Mouse (Mus musculus): ENCODE results near the gene Abcg5. TPM values are rescaled to one million over a fixed set of nuclear protein-coding genes. Genes with fewer than 3 reads are reported as not detected.

The Abcg5 gene
- total RNA-seq, 1 experiment from 2014 or later, result not detected

DNA sequence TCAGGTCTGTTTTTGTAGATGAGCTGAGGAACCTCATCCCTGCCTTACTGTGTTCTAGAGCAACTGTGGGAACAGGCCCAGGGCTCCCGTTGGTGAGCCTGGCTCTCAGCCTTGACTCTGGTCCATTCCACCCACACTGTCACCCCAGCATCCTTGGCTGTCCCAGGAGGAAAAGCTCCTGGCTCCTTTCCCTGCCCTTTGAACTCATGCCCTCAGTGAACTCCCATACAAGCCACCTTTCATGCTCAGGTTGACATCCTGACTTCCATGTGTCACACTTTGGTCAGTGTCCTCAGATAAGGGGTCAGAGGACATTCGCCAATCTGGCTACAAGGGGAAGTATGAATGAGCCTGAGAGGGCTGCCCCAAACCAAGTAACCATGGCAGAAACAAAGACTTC, 10.9 kb upstream of the Abcg5 start:
- ATAC-seq (replicated peaks in 1 of 2; ENCODE audit: insufficient read depth in 1 of 2, low FRiP score in 2 of 2, low TSS enrichment in 1 of 2, low read depth in 1 of 2, poor library complexity in 2 of 2, severe bottlenecking in 2 of 2), result no peak

DNA sequence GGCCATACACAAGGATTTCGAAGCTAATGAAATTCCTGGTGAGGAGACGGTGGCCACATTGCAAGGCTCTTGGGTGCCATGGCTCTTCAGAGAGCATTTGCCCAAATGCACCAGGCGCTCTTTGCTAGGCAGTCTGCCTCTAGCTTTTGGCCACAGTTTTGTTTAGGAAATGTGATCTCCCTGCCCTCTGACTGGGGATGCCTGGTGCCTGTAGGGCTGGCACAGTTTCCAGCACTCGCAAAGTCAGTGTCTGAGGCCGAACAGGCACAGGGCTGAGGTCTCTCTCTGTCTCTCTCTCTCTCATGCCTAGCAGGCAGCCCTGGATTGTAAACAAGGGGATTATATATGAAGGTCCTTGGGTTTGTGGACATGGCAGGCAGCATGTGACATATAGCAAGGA, 7.3 kb upstream of the Abcg5 start:
- no peak for ATAC-seq (replicated peaks in 1 of 2; ENCODE audit: insufficient read depth in 1 of 2, low FRiP score in 2 of 2, low TSS enrichment in 1 of 2, low read depth in 1 of 2, poor library complexity in 2 of 2, severe bottlenecking in 2 of 2)

DNA sequence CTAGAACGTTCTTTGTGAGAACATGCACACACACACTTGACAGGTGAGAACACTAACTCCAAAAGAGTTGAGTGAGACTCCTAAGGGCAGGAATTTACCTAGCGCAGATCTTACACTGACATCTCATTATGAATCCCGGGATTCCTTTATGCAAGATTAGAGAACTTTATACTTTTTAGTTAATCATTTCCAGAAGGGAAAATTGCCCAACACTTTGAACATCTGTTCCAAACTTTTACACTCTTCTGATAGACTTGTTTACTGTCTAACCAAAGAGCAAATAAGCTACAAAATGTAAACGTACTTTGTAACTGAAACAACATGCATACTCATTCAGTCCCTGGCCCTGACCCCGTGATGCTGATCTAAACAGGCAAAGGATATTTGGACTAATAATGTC, 6.5 kb upstream of the Abcg5 start:
- ATAC-seq (replicated peaks in 1 of 2; ENCODE audit: insufficient read depth in 1 of 2, low FRiP score in 2 of 2, low TSS enrichment in 1 of 2, low read depth in 1 of 2, poor library complexity in 2 of 2, severe bottlenecking in 2 of 2), result no peak

DNA sequence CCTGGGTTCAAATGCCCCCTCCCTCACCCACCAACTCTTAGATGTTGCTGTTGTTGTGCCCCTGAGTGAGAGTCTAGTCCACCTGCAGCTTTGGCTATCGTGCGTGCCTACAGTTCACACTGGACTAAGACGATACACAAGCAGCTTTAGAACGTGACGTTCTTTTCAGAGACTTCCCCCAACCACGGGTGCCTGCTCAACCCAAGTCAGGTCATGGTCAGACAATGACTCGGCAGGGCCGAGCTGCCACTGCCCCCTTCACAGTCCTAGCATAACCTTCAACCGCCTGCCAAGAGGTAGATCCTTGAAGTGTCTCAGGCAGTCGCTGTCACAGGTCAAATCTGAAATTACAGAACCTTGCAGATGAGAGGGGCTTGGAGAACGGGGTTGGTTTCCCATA, 6.0 kb upstream of the Abcg5 start:
- no peak for ATAC-seq (replicated peaks in 1 of 2; ENCODE audit: insufficient read depth in 1 of 2, low FRiP score in 2 of 2, low TSS enrichment in 1 of 2, low read depth in 1 of 2, poor library complexity in 2 of 2, severe bottlenecking in 2 of 2)

DNA sequence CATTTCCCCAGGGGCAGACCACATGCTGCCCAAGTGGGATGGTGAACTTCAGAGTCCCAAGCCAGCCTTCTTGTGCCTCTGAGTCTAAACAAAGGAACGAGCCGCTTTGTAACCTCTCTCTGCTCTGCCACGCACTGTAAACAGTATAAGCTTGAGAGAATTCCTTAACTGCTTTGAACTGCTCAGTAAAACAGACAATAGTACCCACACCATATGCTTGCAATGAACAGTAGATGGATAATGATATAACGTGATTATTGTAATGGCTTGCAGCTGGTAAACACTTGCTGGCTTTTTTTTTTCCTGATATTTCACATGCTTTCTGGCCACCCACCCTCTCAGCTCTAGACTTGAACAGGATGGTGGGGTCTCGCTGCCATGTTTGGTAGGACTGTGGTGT, 5.2 kb upstream of the Abcg5 start:
- no peak for ATAC-seq (replicated peaks in 1 of 2; ENCODE audit: insufficient read depth in 1 of 2, low FRiP score in 2 of 2, low TSS enrichment in 1 of 2, low read depth in 1 of 2, poor library complexity in 2 of 2, severe bottlenecking in 2 of 2)

DNA sequence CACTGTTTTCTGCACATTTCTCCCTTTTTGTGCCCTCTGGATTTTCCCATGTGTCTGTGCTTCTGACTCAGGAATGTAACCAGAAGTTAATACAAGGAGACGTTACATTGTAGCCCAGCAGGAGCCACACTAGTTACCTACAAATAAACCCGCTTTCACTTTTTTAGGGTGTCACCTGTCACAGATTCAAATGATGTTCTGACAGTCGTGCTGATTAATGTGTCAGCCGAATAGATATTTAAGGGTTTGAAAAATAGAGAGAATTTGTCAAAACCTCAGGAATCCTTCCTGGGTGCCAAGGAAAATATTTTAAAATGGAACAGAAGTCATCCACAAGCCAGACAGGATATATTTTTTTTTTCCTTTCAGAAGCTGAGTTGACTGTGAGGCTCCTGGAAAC, 2.5 kb upstream of the Abcg5 start:
- no peak for ATAC-seq (replicated peaks in 1 of 2; ENCODE audit: insufficient read depth in 1 of 2, low FRiP score in 2 of 2, low TSS enrichment in 1 of 2, low read depth in 1 of 2, poor library complexity in 2 of 2, severe bottlenecking in 2 of 2)

DNA sequence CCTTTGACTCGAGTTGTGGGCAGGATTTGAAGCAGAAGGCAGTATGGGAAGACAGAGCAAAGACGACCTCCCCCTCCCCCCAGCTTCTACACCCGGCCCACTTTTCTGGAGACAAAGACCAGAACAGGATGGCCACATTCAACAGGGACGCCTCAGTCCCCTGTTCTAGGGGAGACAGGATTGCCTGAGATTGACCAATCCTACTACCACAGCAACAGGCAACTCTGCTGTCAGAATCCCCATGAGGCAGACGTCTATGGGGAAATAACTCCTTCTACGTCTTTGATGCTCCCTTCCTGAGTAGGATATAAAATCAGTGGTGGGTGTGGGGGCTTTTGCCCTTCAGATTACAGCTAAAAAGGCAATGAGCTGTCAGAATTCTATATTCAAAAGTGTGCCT, 1.5 kb upstream of the Abcg5 start:
- no peak for ATAC-seq (replicated peaks in 1 of 2; ENCODE audit: insufficient read depth in 1 of 2, low FRiP score in 2 of 2, low TSS enrichment in 1 of 2, low read depth in 1 of 2, poor library complexity in 2 of 2, severe bottlenecking in 2 of 2)

DNA sequence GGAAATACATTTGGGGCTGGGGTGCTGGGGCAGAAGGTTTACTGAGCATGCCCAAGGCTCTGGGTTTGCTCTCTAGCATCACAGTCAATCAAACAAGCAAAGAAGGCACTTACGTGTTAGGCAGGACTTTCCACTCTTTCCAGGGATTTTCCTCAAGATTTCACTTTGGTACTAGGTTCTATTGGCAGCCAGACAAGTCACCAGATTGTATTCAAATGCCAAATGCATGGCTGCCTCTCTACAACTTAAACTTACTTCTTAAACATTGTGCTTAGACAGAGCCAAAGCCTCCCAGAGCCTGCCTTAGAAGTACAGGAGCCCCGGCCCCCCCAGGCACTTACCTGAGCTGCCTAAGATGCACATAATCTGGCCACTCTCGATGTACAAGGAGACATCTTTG, 1.1 kb downstream of the Abcg5 start:
- ATAC-seq (replicated peaks in 1 of 2; ENCODE audit: insufficient read depth in 1 of 2, low FRiP score in 2 of 2, low TSS enrichment in 1 of 2, low read depth in 1 of 2, poor library complexity in 2 of 2, severe bottlenecking in 2 of 2), result no peak

DNA sequence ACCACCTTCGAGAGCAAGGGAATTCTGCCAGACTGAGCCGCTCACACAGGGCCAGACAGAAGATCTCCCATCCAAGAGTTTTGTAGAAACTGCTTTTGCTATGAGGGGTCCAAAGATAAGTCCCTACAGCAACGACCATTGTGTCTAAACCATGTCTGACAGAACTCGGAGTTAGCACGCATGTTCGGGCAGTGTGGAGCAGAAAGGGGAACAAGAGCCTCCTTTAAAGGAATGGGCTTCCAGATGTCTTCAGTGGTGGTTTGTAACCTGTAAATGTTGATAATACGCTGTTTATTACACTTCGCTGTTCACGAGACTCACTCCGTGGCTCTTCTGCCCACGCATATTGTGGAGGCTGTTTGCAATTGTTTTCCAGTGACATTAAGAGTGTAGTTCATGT, 5.2 kb downstream of the Abcg5 start:
- peak in 1 of 2 experiments; percentile 20; a peak in 1 of 4 replicates for ATAC-seq (replicated peaks in 1 of 2; ENCODE audit: insufficient read depth in 1 of 2, low FRiP score in 2 of 2, low TSS enrichment in 1 of 2, low read depth in 1 of 2, poor library complexity in 2 of 2, severe bottlenecking in 2 of 2)

DNA sequence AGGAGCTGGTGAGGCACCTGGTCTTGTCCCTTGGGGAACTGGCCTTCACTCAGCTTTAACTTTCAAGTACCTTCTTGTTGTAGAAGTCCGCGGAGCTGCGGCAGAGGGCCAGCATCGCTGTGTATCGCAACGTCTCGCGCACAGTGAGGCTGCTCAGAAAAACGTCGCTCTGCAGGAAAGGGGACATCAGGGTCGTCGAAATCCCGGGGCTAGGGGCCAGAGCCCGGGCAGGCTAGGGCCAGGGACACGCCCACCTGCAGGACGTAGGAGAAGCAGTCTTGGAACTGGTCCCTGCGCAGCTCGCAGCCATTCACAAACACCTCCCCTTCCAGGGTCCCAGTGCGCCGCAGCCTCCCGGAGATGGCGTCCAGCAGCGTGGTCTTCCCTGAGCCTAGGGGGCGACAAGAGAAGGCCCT, 6.9 kb downstream of the Abcg5 start, which contains the start of gene Abcg8:
Gene Abcg8, plus strand, starts transcription at position 352 of the 416 bp plus-strand sequence.
- peak in 1 of 2 experiments; percentile 26; a peak in 1 of 4 replicates for ATAC-seq (replicated peaks in 1 of 2; ENCODE audit: insufficient read depth in 1 of 2, low FRiP score in 2 of 2, low TSS enrichment in 1 of 2, low read depth in 1 of 2, poor library complexity in 2 of 2, severe bottlenecking in 2 of 2)

DNA sequence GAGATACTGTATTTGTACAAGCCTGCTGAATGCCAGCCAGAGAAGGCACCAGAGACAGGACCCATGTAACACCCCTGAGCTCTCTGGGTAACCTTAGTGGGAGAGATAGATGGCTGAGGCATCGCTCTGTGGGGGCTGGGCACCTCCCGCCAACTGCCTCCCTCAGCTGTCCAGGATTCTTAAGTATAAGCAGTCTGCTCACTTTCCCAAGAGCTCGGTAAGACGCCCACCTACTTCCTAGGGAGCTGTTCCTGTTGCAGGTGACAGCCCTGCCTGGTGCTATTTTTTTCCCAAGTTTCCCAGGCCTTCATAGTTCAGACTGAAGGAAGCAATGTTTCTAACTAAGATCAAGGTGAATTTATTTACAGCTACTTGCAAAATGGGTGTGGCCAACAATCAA, 7.6 kb downstream of the Abcg5 start:
- ATAC-seq (replicated peaks in 1 of 2; ENCODE audit: insufficient read depth in 1 of 2, low FRiP score in 2 of 2, low TSS enrichment in 1 of 2, low read depth in 1 of 2, poor library complexity in 2 of 2, severe bottlenecking in 2 of 2), result no peak

DNA sequence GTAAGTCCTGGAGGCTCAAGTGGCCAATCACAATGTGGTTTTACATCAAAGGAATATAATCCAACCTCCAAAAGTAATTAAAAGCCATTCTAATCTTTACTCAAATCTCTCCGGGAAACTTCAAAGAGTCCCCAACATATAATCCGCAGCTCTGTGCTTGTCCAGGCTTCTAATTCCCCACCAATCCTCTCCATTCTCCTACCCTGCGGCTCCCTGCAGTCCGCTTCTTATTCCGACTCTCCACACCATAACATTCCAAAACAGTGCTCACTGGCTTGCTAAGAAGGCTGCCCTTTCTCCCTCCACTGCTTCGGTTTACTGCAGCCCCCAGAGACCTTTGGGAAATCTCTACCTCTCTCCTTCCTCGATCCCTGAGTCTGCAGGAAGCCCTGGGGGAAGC, 8.8 kb downstream of the Abcg5 start:
- ATAC-seq (replicated peaks in 1 of 2; ENCODE audit: insufficient read depth in 1 of 2, low FRiP score in 2 of 2, low TSS enrichment in 1 of 2, low read depth in 1 of 2, poor library complexity in 2 of 2, severe bottlenecking in 2 of 2), result no peak

DNA sequence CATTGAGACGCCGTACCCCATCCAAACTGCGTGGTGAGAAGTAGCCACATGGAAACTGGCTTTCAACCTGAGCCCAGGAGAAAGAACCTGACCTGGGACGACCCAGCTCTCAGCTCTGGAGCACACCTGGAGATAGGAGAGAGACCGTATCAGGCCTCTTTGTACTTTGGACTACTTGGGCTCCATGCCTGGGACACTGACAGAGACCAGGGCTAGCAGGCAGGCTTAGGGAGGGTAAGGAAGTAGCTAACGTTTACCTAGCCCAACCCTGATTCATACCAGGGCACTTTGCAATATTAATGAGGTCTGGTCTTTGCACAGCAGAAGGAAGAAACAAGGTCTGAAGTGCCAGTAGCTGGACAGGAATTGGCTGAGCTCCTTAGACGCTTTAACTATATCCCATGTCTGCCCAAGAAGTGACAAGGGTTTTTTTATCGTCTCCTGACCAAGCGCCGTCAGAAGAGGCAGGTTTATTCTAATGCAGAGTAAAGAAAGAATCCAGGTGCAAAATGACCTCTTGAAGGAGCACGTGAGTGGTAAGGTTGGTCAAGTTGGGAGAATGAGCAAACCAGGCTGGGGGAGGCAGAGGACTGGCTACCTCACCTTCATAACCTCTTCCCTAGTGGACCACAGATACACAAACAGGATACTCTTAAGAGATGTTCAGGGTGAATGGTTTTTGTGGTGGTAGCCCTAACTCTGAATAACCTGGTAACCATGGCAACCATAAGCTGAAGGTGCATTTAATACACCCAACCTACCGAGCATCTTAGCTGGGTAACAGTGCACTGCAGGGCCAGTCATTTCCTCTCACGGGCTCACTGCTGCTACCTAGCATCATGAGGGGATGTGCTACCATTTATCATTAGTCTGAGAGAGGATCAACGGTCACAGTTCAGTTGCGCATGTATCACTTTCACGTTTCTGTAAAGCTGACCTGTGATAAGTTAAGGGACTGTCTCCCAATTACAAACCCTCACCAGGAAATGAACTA, 10.1 kb downstream of the Abcg5 start:
- ATAC-seq (replicated peaks in 1 of 2; ENCODE audit: insufficient read depth in 1 of 2, low FRiP score in 2 of 2, low TSS enrichment in 1 of 2, low read depth in 1 of 2, poor library complexity in 2 of 2, severe bottlenecking in 2 of 2), result no peak

DNA sequence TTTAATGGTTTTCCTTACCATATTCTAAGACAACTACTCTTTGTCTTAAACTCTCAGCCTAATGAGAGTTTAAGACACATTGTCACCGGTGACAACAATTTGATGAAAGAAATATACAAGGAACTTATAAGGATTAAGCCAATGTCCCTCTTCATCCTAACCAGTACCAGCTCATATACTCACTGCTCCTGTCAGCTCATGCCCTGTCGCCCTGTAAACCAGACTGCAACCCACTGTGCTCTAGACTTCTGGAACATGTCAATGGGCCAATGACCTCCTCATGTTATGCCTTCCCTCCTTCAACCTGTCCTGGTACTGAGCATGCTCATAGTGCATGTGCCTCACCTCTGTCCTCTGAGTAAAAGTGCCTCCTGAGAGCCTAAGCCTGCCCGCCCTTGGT, 15.0 kb downstream of the Abcg5 start:
- ATAC-seq (replicated peaks in 1 of 2; ENCODE audit: insufficient read depth in 1 of 2, low FRiP score in 2 of 2, low TSS enrichment in 1 of 2, low read depth in 1 of 2, poor library complexity in 2 of 2, severe bottlenecking in 2 of 2), result no peak

DNA sequence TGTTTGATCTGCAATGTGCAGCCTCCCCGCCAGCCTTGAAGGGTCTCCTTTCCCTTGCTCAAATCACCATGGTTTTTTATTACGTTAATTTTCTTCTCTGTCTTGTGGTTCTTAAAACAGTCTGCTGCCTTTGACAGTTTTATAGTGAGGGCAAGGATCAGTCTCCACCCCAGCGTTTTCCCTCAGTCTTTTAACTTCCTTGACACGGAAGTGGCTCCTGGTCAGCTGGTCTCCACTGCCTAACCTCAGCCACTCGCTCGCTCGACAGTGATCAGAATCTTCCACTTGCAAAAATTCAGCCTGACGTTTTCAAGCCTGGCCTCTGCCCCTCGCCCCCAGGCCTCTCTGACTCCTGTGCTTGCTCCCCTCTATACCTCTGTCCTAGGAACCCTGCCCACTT, 17.1 kb downstream of the Abcg5 start:
- 0 out of 4 replicates have a peak, but pooled peaks of 1 of the 2 experiments have one; percentile 38 for ATAC-seq (replicated peaks in 1 of 2; ENCODE audit: insufficient read depth in 1 of 2, low FRiP score in 2 of 2, low TSS enrichment in 1 of 2, low read depth in 1 of 2, poor library complexity in 2 of 2, severe bottlenecking in 2 of 2)

DNA sequence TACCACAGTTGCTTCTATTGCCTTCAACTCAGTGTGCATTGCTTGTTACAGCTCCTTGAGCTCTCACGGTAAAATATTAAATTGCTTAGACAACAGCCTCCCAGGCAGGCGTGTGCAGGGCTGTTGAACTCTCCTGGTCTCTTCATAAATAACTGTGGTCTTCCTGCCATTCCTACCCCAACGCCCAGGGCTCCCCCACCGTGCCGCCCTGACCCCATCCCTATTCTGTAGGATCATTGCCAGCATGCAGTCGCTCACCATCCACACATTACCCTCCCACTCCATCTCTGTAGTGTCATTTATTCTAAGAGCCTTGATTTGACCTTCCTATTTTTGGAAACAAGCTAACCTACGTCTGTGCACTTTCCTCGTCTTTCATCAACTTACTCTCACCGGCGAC, 17.8 kb downstream of the Abcg5 start:
- no peak for ATAC-seq (replicated peaks in 1 of 2; ENCODE audit: insufficient read depth in 1 of 2, low FRiP score in 2 of 2, low TSS enrichment in 1 of 2, low read depth in 1 of 2, poor library complexity in 2 of 2, severe bottlenecking in 2 of 2)

DNA sequence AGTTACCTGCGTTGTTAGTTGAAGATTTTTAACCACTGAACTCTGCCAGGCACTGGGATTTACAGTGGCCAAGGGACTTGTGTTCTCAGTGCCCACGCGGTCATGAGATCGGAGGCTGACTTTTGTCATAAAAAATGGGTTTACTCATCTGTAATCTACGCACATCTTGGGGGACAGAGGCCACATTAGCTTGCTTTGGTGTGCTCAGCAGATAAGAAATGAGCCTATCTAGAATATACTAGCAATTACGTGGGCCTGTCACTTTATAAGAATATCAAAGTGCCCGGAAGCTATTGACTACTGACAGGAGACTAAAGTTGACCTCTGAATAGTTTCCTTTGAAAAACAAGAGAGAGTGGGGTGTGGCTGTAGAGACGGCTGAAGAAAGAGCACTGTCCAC, 23.9 kb downstream of the Abcg5 start:
- ATAC-seq (replicated peaks in 1 of 2; ENCODE audit: insufficient read depth in 1 of 2, low FRiP score in 2 of 2, low TSS enrichment in 1 of 2, low read depth in 1 of 2, poor library complexity in 2 of 2, severe bottlenecking in 2 of 2), result no peak

DNA sequence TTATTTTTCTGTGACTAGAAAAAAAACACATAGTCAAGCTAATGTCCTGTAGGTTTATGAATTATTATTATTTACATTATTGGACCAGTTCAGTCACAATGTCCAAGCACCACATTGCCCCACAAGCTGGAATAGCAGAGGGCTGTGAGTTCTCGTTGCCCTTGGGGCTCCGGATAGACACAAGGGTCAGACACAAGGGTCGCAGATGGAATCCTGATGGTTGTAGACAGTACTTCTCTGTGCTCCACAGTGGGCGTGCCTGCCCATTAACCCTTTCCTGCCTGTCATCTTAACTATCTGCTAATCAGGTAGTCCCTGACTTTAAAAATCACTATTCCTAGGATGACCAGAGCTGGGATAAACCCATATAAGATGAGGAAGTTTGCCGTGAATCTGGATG, 24.6 kb downstream of the Abcg5 start:
- no peak for ATAC-seq (replicated peaks in 1 of 2; ENCODE audit: insufficient read depth in 1 of 2, low FRiP score in 2 of 2, low TSS enrichment in 1 of 2, low read depth in 1 of 2, poor library complexity in 2 of 2, severe bottlenecking in 2 of 2)

DNA sequence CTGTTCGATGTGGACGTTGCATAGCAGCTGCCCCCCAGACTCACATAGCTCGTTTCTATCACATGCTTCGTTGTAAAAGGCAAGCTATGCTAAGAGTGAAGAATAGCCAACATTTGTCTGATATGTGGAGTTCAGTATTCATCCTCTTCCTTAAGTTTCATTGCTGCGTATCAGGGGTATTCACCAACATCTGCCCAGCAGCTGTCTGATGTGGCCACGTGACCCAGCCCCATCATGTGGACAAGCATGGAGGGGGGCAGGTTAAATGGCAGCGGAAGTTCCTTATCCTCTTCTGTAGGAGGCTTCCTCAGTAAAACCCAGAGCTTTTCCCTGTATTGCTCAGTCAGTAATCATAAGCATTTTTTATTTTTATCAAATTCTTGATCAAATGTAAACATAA, 25.0 kb downstream of the Abcg5 start:
- no peak for ATAC-seq (replicated peaks in 1 of 2; ENCODE audit: insufficient read depth in 1 of 2, low FRiP score in 2 of 2, low TSS enrichment in 1 of 2, low read depth in 1 of 2, poor library complexity in 2 of 2, severe bottlenecking in 2 of 2)
